Mouse (Mus musculus) hematopoietic stem cell, adult 5-6 weeks (primary cell): ENCODE measurements at regions not wholly inside any gene's neighbourhood (a gene's known extent, or its start where the extent isn't known, plus 50 kb on each side); places are given as distances from the start of the nearest gene placed in this dataset.
"Not testable (repeated sequence)": the region's sequence is repeated elsewhere in the genome, so short reads cannot be mapped to it uniquely, and the experiment has no call there.

Experiments
- ATAC-seq, 2 experiments: fragments of 125-278 bp in 1 of 2; replicated peaks in 1 of 2; 2 replicates each; pipeline ENCODE4 v1.8.0; 2016 to 2017; ENCODE audit warnings: inconsistent platforms in 2 of 2, mild to moderate bottlenecking in 2 of 2, moderate number of reproducible peaks in 2 of 2, low read depth in 1 of 2, moderate TSS enrichment in 1 of 2; ENCODE audit not compliant: low FRiP score in 2 of 2, poor library complexity in 2 of 2, severe bottlenecking in 2 of 2, insufficient read depth in 1 of 2, low TSS enrichment in 1 of 2

- ATAC-seq = peak; percentile 92 to 98
These were observed 476.1 kb upstream of the Olfr161 start for GRCm38 (mm10) chr16:3114473-3115335.

GRCm38 (mm10) chr16:3115336-3116112, 475.3 kb upstream of the Olfr161 start:
- ATAC-seq = not testable (repeated sequence)

- ATAC-seq = peak; percentile 37 to 50; a peak in 3 of 4 replicates
These were observed 474.7 kb upstream of the Olfr161 start for GRCm38 (mm10) chr16:3116113-3116511.

- ATAC-seq = not testable (repeated sequence)
These were observed 469.6 kb upstream of the Olfr161 start for GRCm38 (mm10) chr16:3121216-3121615.

- ATAC-seq = not testable (repeated sequence)
These were observed 468.5 kb upstream of the Olfr161 start for GRCm38 (mm10) chr16:3122145-3122860.

- ATAC-seq = peak; percentile 90 to 95
These were observed 467.9 kb upstream of the Olfr161 start for GRCm38 (mm10) chr16:3122861-3123477.

- ATAC-seq = not testable (repeated sequence)
These were observed 463.5 kb upstream of the Olfr161 start for GRCm38 (mm10) chr16:3127317-3127716.
